Mouse (Mus musculus): ENCODE measurements at regions not wholly inside any gene's neighbourhood (a gene's known extent, or its start where the extent isn't known, plus 50 kb on each side); places are given as distances from the start of the nearest gene placed in this dataset.

DNA sequence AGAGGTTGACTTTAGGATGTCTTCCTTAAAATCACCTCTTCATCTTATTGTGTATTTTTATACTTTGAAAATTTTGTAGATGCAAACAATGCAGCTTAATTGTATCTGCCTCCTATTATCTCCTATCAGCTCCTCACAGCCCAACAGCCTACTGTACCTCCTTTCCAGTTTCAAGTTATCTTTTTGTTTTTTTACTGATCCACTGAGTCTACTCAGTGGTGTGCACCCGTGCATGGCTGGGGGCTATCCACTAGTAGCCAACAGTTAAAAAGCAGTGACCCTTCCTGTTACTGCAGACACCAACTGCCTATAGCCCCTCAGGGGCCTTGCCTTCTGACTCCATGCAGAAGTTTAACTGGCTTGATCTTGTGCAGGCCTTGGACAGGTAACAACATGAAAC lies 170.4 kb upstream of the Ctnnb1 start:
- no peak for ATAC-seq (ENCODE audit: insufficient number of reproducible peaks, low FRiP score, low TSS enrichment)

DNA sequence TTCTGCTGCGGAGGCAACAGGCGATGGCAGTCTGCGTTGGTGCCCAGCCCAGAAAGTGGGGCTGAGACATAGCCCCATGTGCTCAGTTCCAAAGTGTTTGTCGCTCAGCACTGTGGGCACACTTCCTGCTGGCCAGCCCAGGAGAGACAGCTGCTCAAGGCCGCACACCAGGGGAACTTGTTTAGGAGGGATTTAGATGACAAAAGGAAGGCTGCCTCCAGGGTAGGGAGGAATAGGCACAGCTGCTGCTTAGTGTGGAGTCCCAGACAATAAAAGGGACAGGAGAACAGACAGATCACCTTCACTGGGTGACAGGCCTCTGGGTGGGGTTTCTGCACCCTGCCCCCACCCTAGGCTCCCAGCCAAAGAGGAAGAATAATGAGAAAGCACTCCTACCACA lies 169.2 kb upstream of the Ctnnb1 start:
- no peak for ATAC-seq (ENCODE audit: insufficient number of reproducible peaks, low FRiP score, low TSS enrichment)

DNA sequence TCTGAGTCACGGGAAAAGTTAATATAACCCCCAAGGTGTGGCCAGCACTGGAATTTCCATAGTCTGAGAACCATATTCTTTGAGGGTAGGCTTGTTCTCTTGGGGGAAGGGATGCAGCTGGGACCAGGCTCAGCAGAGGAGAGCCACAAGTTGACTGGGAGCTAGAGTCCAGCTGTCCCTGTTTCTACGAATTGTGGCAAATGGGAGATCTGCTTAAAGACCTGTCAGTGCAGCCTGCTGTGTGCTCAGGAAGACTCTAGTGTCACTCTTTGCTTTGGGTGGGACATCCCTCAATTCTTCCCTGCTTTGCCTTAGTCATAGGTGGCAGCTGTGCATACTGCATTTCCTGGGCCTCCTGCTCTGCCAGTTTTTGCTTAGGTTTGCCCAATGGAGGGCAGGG lies 165.2 kb upstream of the Ctnnb1 start:
- no peak for ATAC-seq (ENCODE audit: insufficient number of reproducible peaks, low FRiP score, low TSS enrichment)

DNA sequence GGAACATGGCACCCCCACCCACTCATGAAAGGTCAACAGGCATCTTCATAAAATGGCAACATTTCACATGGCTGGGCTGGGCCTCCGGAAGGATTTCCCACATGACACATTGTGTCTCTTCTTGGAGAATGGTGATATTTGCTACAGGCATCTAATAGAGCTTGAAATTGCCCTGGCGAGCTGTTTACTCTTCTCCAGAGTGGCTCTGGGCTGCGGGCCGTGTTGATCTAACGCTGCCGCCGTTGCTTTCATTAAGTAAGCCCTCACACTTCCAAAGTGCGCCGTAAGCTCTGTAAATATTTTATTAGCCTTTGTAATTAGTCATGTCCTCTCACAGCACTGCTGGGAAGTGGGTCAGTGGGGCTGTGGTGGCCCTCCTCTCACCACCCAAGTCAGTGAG lies 164.4 kb upstream of the Ctnnb1 start:
- no peak for ATAC-seq (ENCODE audit: insufficient number of reproducible peaks, low FRiP score, low TSS enrichment)

DNA sequence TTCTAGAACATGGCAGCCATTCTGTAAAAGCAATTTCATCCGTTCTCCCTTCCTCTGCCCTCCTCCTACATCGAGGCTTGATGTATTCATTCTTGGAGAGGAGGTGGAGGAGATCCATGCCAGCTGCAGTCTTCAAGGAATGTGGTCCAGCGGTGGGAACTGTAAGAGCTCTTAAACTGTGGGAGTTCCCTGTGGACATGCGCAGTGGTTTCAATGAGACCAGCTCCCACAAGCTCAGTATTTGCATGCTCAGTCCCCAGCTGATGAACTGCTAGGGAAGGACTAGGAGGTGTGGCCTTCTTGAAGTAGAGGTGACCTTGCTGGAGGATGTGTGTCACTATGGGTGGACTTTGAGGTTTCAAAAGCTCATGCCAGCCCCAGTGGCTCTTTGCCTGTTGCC lies 163.7 kb upstream of the Ctnnb1 start:
- no peak for ATAC-seq (ENCODE audit: insufficient number of reproducible peaks, low FRiP score, low TSS enrichment)

DNA sequence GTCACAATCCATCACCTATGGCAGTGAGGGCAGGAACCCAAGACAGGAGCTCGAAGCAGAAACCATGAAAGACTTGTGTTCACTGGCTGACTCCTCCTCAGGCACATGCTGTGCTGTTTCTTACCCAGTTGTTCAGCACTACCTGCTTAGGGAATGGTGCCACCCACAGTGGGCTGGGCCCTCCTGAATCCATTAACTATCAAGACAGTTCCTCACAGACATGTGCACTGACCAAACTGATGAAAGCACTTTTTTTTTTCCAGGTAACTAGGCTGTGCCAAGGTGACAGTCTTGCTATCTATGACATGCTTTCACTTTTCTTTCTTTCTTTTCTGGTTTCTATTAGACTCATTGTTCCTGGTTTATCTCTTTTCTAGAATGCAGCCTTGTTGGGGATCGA lies 162.1 kb upstream of the Ctnnb1 start:
- no peak for ATAC-seq (ENCODE audit: insufficient number of reproducible peaks, low FRiP score, low TSS enrichment)

DNA sequence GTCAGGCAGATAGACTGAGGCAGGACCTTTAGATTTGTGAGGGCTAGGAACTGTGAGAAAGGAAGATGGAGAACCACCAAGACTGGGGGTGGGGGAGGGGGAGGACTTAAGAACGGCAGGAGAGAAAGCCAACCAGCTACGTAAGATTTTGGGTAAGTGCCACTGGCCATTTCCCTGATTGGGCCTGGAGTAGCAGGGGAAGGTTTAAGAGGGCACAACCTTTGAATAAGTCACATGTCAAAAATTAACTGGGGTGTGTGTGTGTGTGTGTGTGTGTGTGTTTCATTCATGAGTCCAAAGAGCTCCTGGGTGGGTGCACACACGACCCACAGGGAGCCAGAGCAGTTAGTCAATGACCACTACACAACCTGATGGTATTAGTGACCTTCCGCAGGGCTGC lies 161.6 kb upstream of the Ctnnb1 start:
- no peak for ATAC-seq (ENCODE audit: insufficient number of reproducible peaks, low FRiP score, low TSS enrichment)

DNA sequence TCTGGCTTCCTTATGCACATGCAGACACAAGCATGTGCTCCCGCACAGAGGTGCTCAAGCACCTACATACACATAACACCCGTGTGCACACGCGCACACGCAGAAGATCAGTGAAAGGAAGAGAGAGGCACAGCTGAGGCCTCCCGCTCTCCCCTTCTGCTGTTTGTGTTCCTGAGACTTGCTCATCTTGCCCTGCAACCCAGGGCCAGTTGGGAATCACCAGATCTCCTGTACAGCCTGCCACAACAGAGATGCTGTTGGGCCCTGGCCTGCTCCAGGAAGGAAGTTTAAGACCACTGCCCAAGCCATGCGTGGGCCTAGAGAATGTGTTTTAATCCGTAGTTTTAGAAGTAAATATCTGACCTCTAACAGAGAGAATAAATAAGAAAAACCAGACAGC lies 160.0 kb upstream of the Ctnnb1 start:
- no peak for ATAC-seq (ENCODE audit: insufficient number of reproducible peaks, low FRiP score, low TSS enrichment)

DNA sequence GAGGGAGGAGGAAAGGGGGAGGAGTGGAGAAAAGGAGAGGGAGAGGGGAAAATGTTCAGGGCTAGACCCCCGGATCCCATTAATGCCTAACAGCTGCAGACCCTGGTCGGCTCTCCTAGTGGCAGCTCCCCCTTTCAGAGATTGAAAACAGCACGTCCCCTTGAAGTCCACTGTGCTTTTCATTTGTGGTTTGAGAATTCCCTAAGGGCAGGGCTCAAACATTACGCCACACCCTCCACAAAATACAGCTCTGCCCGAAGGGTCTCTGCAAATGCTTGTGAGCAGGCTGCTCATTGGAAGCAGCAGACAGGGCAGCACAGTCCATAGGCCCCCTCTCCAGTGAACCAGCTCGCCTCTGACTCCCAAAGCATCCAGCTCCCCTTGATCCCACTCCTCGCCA lies 159.3 kb upstream of the Ctnnb1 start:
- no peak for ATAC-seq (ENCODE audit: insufficient number of reproducible peaks, low FRiP score, low TSS enrichment)

DNA sequence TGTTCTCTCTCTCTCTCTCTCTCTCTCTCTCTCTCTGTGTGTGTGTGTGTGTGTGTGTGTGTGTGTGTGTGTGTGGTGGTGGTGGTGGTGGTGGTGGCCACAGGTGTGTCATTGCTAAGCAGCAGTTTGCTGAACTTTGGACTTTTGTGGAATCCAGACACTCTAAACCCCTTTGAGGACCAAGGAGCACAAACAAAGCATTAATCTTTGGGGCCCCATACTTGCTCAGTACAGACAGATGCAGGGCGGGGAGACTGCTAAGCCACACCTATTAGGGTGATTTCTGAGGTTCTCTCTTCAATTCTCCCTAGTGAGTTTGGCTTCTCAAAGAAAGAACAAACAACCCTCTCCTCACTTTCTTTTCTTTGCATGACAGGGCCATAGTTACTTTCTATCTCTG lies 158.1 kb upstream of the Ctnnb1 start:
- ATAC-seq (ENCODE audit: insufficient number of reproducible peaks, low FRiP score, low TSS enrichment) = no peak

DNA sequence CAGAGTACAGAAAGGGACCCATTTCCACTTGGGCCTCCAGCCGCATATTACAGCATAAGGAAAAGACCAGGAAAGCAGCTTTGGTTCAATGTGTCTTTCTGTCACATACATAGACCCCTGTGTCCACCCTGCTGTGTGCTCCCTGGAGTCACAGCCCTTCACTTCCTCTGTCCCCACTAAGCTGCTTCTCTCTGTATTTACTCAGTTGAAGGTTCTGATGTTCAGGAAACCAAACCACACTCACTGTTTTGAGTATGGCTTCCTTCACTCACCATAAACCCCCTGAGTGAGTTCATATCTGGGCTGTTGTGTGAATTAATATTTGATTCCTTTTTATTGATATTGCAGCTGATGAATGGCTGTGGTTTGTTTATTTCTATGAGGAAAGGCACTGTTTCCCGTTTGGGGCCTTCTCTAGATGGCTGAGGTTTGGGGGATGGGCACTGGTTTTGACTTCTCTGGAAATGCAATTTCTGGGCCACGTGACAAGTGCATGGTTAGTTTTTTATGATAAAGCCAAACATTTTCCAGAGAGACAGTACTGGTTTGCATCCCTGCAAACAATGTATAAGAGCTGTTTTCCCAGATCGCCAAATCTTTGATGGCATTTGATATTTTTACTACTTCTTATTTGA lies 157.0 kb upstream of the Ctnnb1 start:
- no peak for ATAC-seq (ENCODE audit: insufficient number of reproducible peaks, low FRiP score, low TSS enrichment)

DNA sequence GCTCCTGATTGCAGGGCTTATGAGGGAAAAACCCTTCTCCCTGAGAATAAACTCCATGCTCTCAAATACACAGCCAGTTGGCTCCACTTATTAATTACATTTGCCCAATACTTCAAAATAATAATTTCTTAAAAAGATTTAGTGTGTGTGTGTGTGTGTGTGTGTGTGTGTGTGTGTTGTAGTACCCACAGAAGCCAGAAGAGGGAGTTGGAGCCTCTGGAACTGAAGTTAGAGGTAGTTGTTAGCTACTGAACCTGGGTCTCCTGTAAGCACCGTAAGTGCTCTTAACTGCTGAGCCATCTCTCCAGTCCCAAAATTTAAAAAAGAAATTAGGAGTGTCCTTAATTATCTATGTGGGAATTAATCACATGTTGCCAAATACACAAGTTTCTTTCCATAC lies 154.8 kb upstream of the Ctnnb1 start:
- ATAC-seq (ENCODE audit: insufficient number of reproducible peaks, low FRiP score, low TSS enrichment) = no peak

DNA sequence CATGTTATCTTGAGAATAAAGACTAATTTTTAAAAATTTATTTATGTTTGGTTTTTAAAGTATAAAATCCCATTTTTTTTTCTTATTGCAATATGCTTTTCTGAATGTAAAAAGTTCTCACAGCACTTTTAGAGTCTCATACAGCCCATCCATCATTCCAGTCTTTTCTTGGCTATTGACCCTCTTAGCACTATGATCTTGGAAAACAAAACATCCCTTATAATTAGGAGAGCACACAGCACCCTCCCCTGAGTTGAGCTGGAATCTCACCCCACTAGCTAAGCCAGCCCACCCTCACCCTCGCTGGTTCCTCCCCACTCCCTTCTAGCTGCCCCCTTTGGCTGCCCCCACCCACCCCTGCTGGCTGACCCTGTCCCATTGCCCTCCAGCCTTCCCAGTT lies 154.2 kb upstream of the Ctnnb1 start:
- ATAC-seq (ENCODE audit: insufficient number of reproducible peaks, low FRiP score, low TSS enrichment) = no peak

DNA sequence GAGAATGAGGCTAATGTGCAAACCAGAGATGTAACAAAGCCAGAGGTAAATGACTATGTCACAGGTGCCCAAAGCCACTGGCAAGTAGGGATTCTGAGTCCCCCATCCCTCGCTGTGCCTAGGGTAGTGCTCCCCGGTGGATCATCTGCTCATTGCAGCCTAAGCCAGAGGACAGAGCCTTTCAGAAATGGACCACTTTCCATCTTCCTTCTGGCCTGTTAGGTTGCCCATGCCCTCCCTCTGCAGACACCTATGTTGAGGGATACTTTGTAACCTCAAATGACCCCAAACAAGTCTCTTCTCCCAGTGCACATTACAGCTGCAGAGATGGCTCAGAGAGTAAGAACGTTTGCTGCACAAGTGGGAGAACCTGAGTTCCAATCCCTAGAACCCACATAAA lies 153.3 kb upstream of the Ctnnb1 start:
- ATAC-seq (ENCODE audit: insufficient number of reproducible peaks, low FRiP score, low TSS enrichment) = no peak

DNA sequence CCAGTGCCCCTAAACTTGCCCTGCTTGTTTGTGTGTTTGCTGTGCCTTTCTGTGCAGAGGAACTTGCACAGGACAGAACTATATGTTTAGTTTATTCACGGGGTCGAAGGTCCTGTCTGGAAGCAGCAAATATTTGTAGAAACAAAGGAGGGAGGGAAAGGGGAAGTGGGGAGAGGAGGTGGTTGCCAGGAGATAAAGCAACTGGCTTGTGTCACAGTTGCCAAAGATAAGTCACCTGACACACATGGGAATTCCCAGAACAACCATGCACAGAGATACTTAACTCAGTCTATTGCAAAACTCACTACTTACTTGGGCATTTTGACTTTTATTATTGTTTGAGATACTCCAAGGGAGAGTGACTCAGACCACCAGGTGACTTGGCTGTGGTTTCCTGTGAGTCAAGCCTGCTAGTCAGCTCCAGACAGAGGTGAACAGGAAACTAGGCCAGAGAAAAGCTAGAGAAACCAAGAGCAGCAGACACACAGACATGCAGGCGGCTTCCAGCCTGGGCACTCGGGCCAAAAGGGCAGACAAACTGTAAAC lies 152.5 kb upstream of the Ctnnb1 start:
- ATAC-seq (ENCODE audit: insufficient number of reproducible peaks, low FRiP score, low TSS enrichment) = no peak

DNA sequence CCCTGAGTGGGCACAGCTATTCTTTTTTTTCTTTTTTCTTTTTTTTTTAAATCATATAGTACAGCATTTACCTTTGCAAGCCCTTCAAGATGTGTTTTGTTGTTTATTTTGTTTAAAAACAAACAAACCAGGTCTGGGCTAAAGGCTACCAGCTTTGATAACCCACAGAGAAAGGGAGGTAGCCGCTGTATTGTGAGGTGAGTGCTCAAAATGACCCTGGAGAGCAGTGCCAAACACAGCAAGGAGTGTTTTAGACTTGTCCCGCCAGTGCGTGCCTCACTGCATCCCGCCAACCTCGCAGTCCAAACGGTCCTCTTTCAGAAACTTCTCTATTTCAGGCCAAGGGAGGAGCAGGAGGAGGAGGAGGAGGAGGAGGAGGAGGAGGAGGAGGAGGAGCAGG lies 152.0 kb upstream of the Ctnnb1 start:
- ATAC-seq (ENCODE audit: insufficient number of reproducible peaks, low FRiP score, low TSS enrichment) = no peak

DNA sequence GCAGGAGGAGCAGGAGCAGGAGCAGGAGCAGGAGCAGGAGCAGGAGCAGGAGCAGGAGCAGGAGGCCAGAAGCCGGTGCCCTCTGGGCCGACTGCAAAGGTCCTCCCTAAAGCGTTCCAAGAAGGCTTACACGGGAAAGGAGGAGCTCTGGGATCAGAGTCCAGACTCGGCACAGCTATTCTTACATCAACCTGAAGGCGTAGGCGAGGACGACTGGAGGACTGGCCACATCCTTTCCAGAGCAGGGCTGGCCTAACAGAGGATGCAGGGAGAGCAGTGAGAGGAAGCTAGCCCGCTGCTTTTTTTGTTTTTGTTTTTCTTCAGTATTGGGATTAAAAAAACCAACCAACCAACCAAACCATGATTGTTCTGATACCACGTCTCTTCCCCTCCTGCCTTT lies 151.5 kb upstream of the Ctnnb1 start:
- ATAC-seq (ENCODE audit: insufficient number of reproducible peaks, low FRiP score, low TSS enrichment) = no peak

DNA sequence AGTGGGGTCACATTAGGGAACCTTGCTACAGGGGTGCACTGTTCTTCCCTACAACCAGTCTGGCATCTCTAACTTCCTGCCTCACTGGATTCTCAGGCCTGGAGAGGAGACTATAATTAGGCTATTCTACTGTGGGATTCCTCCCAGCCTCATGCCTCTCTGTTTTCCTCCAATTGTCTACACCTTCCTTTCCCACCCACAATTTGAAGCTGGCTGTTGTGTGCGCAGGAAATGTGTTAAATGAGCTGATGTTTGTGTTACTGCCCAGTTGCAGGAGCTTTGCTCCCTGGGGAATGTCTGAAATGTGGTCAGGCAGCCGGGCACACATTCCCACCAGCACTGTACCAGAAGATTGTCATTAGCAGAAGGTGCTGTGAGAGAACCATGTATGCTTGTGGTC lies 150.6 kb upstream of the Ctnnb1 start:
- no peak for ATAC-seq (ENCODE audit: insufficient number of reproducible peaks, low FRiP score, low TSS enrichment)

DNA sequence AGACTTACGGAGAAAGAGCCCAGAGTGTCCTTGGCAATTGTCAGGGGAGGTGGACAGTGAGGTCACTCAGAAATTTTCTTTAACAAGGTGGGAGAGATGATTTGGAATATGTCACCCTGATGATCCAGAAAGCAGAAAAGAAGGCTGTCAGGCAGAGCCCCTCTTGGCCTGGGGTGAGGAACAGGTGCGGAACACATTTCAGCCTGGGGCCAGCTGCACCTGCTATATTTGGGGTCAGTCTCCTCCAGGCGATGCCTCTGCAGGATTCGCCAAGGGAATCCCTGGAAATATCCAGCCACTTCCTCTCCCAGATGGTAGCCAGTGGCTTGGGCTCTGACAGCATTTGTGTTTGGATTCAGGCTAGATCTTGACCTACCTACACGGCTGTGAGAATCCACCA lies 134.8 kb upstream of the Ctnnb1 start:
- no peak for ATAC-seq (ENCODE audit: insufficient number of reproducible peaks, low FRiP score, low TSS enrichment)

DNA sequence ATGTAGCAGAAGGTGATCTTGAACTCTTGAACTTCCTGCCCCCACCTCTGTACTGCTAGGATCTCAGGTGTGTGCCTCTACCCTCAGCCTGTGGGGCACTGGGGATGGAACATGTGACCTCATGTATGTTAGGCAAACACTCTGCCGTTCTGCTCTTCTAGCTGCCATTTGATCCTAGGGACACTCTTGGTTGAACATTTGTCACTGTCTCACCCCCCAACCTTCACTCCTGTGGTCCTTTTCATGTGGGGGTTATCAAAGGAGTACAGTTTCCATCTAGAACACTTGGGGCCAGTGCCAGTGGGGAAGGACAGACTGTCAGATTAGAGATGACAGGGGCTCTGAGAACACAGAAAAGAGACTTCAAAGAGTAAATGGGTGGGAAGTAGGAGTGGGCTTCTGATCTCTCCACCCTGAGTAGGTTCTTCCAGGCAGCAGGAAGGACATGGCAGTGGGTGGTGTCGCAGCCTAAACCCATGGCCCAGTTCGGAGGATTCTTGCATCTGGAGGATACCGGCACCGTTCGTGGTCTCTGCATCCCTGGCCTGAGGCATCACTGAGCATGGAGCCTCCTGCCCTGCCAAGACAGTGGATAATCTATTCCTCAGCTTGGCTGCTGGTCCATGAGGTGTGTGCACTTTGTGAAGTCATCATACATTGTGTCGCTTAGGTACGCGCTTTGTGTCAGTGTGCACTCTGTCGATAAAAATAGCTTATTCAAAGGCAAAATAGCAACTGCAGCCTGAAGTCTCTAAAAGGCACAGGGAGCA lies 132.7 kb upstream of the Ctnnb1 start:
- no peak for ATAC-seq (ENCODE audit: insufficient number of reproducible peaks, low FRiP score, low TSS enrichment)

DNA sequence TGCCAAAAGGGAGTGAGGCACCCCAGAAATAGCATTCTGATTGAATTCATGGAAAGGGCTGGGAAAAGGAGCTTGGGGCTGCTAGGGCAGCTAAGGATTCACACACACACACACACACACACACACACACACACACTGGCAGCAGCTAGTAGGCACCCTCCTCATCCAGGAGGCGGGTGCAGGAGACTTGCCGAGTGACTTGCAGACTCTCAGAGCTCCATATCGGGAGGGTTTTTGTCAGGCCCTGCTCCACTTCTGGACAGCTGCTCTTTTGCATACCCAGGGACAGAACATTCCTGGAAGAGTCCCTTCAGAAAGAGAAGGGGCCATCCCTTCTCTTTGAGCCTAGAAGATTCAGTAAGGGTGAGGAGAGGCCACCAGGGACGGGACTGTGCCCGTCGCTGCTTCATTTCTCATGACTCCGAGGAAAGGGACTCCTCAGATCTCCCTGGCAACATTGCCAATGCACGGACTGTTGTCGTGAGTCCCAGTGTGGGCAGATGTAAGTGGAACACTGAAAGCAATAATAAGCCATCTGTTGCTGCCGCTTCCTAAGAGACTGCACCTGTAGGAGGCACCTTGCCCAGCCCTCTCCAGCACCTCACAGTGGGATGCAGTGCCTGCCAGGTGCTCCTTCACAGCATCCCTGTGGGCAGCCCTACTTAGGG lies 130.9 kb upstream of the Ctnnb1 start:
- ATAC-seq (ENCODE audit: insufficient number of reproducible peaks, low FRiP score, low TSS enrichment) = no peak

DNA sequence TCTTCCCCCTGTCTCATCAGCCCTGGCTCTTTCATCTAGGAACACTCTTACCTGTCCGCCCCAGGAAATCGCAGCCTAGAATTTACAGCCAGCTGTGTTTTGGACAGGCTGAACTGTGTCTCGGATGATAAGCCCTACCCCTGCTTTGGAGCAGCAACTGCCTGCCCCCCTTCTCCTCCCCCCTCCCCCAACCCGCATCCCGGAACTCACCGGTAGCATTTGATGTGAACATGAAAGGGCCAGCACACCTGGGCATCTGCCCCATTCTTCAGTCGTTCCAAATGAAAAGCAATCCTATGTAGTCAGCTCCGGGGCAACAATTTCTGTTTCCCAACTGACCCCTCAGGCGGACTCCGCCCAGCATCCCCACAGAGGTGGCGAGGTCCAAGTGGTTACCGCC lies 130.1 kb upstream of the Ctnnb1 start:
- ATAC-seq (ENCODE audit: insufficient number of reproducible peaks, low FRiP score, low TSS enrichment) = no peak
